Mouse (Mus musculus) erythroblast, embryonic 14.5 days (primary cell): ENCODE results near the gene Serpinb9. TPM values are rescaled to one million over a fixed set of nuclear protein-coding genes. Genes with fewer than 3 reads are reported as not detected.
"Not testable (repeated sequence)": the region's sequence is repeated elsewhere in the genome, so short reads cannot be mapped to it uniquely, and the experiment has no call there.

Source experiments
- H3K27me3 ChIP-seq: 2 replicates; pipeline ENCODE4 v1.6.1; 2012; ENCODE audit warnings: inconsistent platforms; ENCODE audit not compliant: control insufficient read depth
- H3K36me3 ChIP-seq: 2 replicates; pipeline ENCODE4 v1.6.1; 2012; ENCODE audit warnings: mild to moderate bottlenecking, inconsistent platforms; ENCODE audit not compliant: control insufficient read depth
- H3K4me1 ChIP-seq: 2 replicates; pipeline ENCODE4 v1.6.1; 2012; ENCODE audit warnings: inconsistent platforms; ENCODE audit not compliant: control insufficient read depth
- H3K4me3 ChIP-seq: replicated peaks from 2 replicates; pipeline ENCODE3; 2012; ENCODE audit warnings: moderate library complexity, mild to moderate bottlenecking, inconsistent platforms
- H3K9me3 ChIP-seq: 2 replicates; pipeline ENCODE4 v1.6.1; 2012; ENCODE audit warnings: low read length, inconsistent platforms, mixed read lengths; ENCODE audit not compliant: control insufficient read depth
- GATA1 ChIP-seq: IDR thresholded peaks from 2 replicates; pipeline ENCODE4 v1.6.1; 2012; ENCODE audit warnings: low read length, inconsistent platforms, mixed read lengths
- TAL1 ChIP-seq: IDR thresholded peaks from 3 replicates; pipeline ENCODE4 v1.6.1; 2012; ENCODE audit warnings: low read length, inconsistent platforms, mixed read lengths
- polyA plus RNA-seq: library from polyadenylated mRNA; stranded (reverse); fragments of >175 nt; gene quantifications from 2 replicates; pipeline ENCODE4 v1.2.3, GENCODE M21; 2012

The Serpinb9 gene
- polyA plus RNA-seq, 1 experiment, result 0.01 TPM

DNA sequence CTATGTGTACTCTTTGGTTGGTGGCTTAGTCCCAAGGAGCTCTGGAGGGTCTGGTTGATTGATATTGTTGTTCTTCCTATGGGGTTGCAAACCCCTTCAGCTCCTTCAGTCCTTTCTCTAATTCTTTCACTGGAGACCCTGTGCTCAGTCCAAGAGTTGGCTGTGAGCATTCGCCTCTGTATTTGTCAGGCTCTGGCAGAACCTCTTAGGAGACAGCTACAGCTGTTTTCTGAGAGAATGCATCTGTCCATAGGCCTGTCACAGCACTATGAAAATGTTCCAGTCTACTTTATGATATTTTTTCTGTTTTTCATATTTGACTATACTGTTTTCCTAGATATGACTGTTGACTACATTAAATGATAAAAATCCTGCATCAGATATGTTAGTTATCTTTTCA is 9.3 kb downstream of the Serpinb9 start:
- Histone ChIP-seq H3K36me3 (no peaks in the 10 kb centered on the region), H3K9me3 (no peaks in the 10 kb centered on the region), H3K4me1 (no peaks in the 10 kb centered on the region), H3K4me3 (no peak overlapping the region), H3K27me3 (no peaks in the 10 kb centered on the region; the same call in 1 of the 2 replicates)
- TF ChIP-seq GATA1 (no peak), TAL1 (no peak)

DNA sequence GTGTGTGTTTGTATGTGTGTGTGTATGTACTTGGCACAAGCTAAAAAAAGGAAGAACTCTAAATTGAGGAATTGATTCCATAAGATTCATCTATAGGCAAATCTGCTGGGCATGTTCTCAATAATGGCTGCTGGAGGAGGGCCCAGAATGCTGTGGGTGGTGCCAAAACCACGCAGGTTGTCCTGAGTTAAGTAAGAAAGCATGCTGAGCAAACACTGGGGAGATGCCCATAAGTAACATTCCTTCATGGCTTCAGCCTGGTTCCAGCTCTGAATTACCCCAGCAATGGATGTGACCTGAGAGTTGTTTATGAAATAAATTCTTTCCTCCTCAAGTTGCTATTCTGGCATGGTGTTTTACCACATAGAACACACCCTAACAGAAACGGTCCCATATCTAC is 10.2 kb downstream of the Serpinb9 start:
- no peaks in the 10 kb centered on the region for H3K4me1 ChIP-seq
- no peaks in the 10 kb centered on the region for H3K9me3 ChIP-seq
- no peaks in the 10 kb centered on the region; the same call in 1 of the 2 replicates for H3K27me3 ChIP-seq
- no peak overlapping the region for H3K4me3 ChIP-seq
- TF ChIP-seq TAL1, result no peak
- TF ChIP-seq GATA1, result no peak
- H3K36me3 ChIP-seq, result no peaks in the 10 kb centered on the region

DNA sequence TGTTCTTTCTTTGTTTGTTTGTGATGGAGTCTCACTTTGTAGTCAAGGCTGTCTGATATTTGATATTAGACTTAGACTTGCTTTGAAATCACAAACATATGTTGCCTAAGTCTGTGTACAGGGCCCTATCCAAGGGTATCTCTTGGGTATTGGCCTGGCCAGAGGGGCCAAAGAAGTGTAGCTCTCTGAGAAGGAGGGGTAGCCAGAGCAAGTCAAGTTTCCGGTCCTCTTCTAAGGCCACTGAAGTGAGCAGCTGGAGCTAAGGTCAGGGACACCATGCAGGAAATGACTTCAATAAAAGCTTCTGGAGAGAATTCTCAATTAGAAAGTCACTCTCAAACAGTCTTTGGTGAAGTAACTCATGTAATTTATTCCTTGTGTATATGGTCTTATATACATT is 19.3 kb downstream of the Serpinb9 start:
- Histone ChIP-seq H3K36me3 (no peaks in the 10 kb centered on the region), H3K4me3 (no peak overlapping the region), H3K9me3 (peaks cover 2% of the 10 kb centered on the region; the same call in 1 of the 2 replicates), H3K27me3 (no peaks in the 10 kb centered on the region), H3K4me1 (peaks cover 20% of the 10 kb centered on the region)
- TF ChIP-seq TAL1 (no peak), GATA1 (no peak)

- H3K27me3 ChIP-seq, result no peaks in the 10 kb centered on the region
- no peaks in the 10 kb centered on the region for H3K9me3 ChIP-seq
- H3K36me3 ChIP-seq, result no peaks in the 10 kb centered on the region
- no peak overlapping the region for H3K4me3 ChIP-seq
- peaks cover 27% of the 10 kb centered on the region for H3K4me1 ChIP-seq
- TF ChIP-seq TAL1 (no peak), GATA1 (no peak)
Observed at GRCm38 (mm10) chr13:33026427-33027057, 23.5 kb downstream of the Serpinb9 start.

- Histone ChIP-seq H3K9me3 (no peaks in the 10 kb centered on the region), H3K4me3 (no peak within 1 kb of the TSS), H3K27me3 (no peaks in the 10 kb centered on the region), H3K36me3 (no peaks in the 10 kb centered on the region), H3K4me1 (peaks cover 27% of the 10 kb centered on the region)
- no peak for TF ChIP-seq GATA1
- no peak for TF ChIP-seq TAL1
Observed at GRCm38 (mm10) chr13:33027244-33027643, 24.2 kb downstream of the Serpinb9 start, which contains the start of gene Serpinb9b. Gene Serpinb9b, plus strand, starts transcription at chr13:33027416.

DNA sequence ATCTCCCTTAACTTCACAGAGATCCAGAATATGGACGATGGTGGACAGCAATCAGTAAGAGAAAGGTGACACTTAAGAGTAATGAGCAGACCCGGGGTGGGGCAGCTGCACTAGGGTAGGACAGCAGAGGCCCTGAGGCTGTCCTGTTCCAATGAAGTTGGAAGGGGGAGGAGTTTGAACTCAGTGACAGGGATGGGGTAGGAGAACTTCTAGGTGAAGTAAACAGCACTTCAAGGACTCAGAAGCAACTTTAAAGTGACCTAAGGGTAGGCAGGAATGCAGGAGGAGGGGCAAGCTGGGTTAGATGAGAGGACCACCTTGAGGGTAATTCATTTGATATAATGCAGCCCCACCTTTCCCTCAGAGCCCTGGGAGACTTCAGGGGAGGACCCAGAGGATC is 25.1 kb downstream of the Serpinb9 start:
- H3K9me3 ChIP-seq, result no peaks in the 10 kb centered on the region
- no peak overlapping the region for H3K4me3 ChIP-seq
- TF ChIP-seq GATA1, result no peak
- no peak for TF ChIP-seq TAL1
- peaks cover 27% of the 10 kb centered on the region for H3K4me1 ChIP-seq
- H3K36me3 ChIP-seq, result no peaks in the 10 kb centered on the region
- no peaks in the 10 kb centered on the region for H3K27me3 ChIP-seq

DNA sequence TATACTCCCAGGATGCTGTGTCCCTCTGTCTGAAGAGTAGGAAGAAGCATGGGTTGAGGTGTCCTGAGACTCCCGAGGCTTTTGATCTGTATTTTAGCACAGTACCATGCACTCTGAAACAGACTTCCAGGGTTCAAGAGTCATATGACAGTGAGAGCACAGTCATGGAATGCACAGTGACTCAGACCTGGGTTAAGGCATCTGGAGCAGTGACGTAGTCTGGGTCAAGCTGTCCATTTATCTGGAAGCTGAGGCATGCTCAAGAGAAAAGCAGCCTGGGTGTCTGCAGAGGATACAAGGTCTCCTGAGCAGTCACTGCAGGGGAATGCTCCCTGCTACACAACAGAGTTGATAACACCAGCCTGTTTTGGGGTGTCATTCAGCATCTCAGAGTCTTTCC is 25.5 kb downstream of the Serpinb9 start:
- TF ChIP-seq GATA1 (no peak), TAL1 (no peak)
- H3K27me3 ChIP-seq, result no peaks in the 10 kb centered on the region
- H3K4me3 ChIP-seq, result no peak overlapping the region

GRCm38 (mm10) chr13:33029478-33029877 is 26.4 kb downstream of the Serpinb9 start:
- H3K4me3 ChIP-seq, H3K27me3 ChIP-seq, H3K9me3 ChIP-seq, H3K36me3 ChIP-seq: not testable (repeated sequence)
- H3K4me1 ChIP-seq, result peaks cover 27% of the 10 kb centered on the region

More for the DNA sequence above, 25.5 kb downstream of the Serpinb9 start:
- no peaks in the 10 kb centered on the region for H3K9me3 ChIP-seq
- H3K36me3 ChIP-seq, result no peaks in the 10 kb centered on the region
- peaks cover 27% of the 10 kb centered on the region for H3K4me1 ChIP-seq

DNA sequence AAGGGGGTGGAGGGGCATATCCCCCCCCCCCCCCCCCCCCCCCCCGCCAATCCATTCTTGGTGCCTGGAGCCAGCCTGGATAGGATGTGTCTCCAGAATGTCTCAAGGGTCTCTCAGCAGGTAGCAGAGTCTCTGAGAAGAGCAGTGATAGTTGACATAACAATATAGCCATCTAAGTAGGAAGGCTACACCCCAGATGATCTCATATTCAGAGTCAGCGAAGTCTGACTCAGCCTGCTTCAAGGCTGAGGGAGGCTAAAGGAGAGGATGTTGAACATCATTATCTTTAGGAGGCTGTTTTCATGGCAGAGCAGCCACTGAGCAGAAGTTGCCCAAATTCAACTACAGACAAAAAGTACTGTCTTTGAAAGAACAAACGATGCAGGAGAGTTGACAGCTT is 27.2 kb downstream of the Serpinb9 start:
- H3K36me3 ChIP-seq, result no peaks in the 10 kb centered on the region
- H3K4me1 ChIP-seq, result peaks cover 27% of the 10 kb centered on the region
- H3K9me3 ChIP-seq, result no peaks in the 10 kb centered on the region
- H3K4me3 ChIP-seq, result no peak overlapping the region
- no peak for TF ChIP-seq TAL1
- no peaks in the 10 kb centered on the region for H3K27me3 ChIP-seq

DNA sequence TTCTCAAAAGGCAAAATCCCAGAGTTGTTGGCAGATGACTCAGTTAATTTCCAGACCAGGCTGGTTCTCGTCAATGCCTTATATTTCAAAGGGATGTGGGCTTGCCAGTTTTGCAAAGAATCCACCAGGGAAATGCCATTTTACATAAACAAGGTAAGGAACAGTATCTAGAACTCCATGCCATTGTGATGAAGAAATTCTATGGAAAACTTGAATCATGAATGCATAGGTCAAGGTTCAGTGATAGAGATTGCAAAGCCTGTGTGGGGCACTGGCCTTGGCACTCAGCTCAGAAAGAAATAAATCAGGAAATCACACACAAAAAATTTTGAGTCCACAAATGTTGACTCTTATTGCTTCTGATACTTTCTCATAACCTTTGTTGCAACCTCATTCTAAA is 32.5 kb downstream of the Serpinb9 start:
- no peak for TF ChIP-seq TAL1
- no peak for TF ChIP-seq GATA1
- H3K9me3 ChIP-seq, result no peaks in the 10 kb centered on the region
- no peaks in the 10 kb centered on the region for H3K27me3 ChIP-seq
- H3K36me3 ChIP-seq, result no peaks in the 10 kb centered on the region
- no peaks in the 10 kb centered on the region for H3K4me1 ChIP-seq
- no peak overlapping the region for H3K4me3 ChIP-seq
